Mouse (Mus musculus): Measurements from ENCODE around the gene Cd5. TPM values are rescaled to one million over a fixed set of nuclear protein-coding genes. Genes with fewer than 3 reads are reported as not detected.

Cd5 gene
- polyA plus RNA-seq, 1 experiment from 2014 or later = 0.28 TPM

GRCm38 (mm10) chr19:10759983-10760831 lies 21.4 kb upstream of the Cd5 start:
- WGBS = 83% methylated on average over 9 of the region's 9 CpGs
- no peak overlapping the region for H3K4me3 ChIP-seq (ENCODE audit: low read length)
- no peak for ATAC-seq
- H3K9me3 ChIP-seq (ENCODE audit: control insufficient read depth, low read length) = no peaks in the 10 kb centered on the region
- H3K27ac ChIP-seq (ENCODE audit: low read depth, low read length) = no peak overlapping the region
- H3K4me1 ChIP-seq (ENCODE audit: control insufficient read depth, insufficient read depth, low read depth, low read length) = no peaks in the 10 kb centered on the region; the same call in 1 of the 2 replicates
- no peaks in the 10 kb centered on the region for H3K36me3 ChIP-seq (ENCODE audit: control insufficient read depth, insufficient read depth, low read length)
- no peak overlapping the region for H3K9ac ChIP-seq (ENCODE audit: low read depth, low read length)
- no peak overlapping the region for H3K4me2 ChIP-seq (ENCODE audit: low read length)
- no peaks in the 10 kb centered on the region for H3K27me3 ChIP-seq (replicated peaks; ENCODE audit: control insufficient read depth, insufficient read depth, low read length)

DNA sequence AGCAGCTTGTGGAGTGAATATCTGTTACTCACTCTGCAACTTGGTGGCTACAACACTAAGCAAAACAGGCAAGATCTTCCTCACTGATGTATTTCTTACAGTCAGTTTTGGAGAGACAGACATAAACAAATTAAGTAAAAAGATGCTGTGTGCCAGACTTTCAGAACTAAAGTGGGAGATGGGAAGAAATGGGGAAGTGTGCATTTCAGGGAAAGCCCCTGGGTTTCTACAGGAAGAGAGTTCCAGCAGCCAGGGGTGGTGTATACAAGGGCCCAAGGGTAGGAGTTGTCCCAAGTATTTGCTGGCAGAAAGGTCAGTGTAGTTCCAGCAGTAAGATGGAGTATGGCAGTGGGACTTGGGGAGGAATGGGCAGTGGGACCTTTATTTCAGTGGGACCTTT lies 20.7 kb upstream of the Cd5 start:
- Histone ChIP-seq H3K4me3 (ENCODE audit: low read length) (no peak overlapping the region), H3K27me3 (replicated peaks; ENCODE audit: control insufficient read depth, insufficient read depth, low read length) (no peaks in the 10 kb centered on the region), H3K9ac (ENCODE audit: low read depth, low read length) (no peak overlapping the region), H3K4me2 (ENCODE audit: low read length) (no peak overlapping the region), H3K36me3 (ENCODE audit: control insufficient read depth, insufficient read depth, low read length) (no peaks in the 10 kb centered on the region), H3K4me1 (ENCODE audit: control insufficient read depth, insufficient read depth, low read depth, low read length) (no peaks in the 10 kb centered on the region; the same call in 1 of the 2 replicates), H3K27ac (ENCODE audit: low read depth, low read length) (no peak overlapping the region), H3K9me3 (ENCODE audit: control insufficient read depth, low read length) (no peaks in the 10 kb centered on the region)
- ATAC-seq = no peak

DNA sequence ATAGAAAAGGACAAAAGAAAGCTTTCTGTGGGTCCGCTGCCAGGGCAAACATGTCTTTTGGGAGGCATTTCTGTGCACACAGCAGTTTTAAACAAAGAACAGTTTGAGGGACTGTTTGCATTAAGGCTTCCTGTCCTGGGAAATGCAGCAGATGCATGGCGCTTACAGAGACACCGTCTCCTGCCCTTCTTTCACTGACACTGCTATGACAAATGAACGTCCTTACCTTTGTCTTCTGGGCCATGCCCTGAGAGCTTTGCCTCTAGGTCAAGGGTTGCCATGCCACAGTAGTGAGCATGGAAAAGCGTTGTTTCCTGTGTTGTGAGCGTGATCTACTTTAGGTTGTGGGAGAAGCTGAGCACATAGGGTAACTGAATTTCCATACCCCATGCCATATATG lies 19.9 kb upstream of the Cd5 start:
- Histone ChIP-seq H3K9ac (ENCODE audit: low read depth, low read length) (no peak overlapping the region; the same call in 1 of the 2 replicates), H3K4me2 (ENCODE audit: low read length) (no peak overlapping the region), H3K27me3 (replicated peaks; ENCODE audit: control insufficient read depth, insufficient read depth, low read length) (no peaks in the 10 kb centered on the region), H3K4me3 (ENCODE audit: low read length) (no peak overlapping the region), H3K36me3 (ENCODE audit: control insufficient read depth, insufficient read depth, low read length) (no peaks in the 10 kb centered on the region), H3K27ac (ENCODE audit: low read depth, low read length) (no peak overlapping the region), H3K4me1 (ENCODE audit: control insufficient read depth, insufficient read depth, low read depth, low read length) (no peaks in the 10 kb centered on the region; the same call in 1 of the 2 replicates), H3K9me3 (ENCODE audit: control insufficient read depth, low read length) (no peaks in the 10 kb centered on the region)
- WGBS = 39% methylated on average over 6 of the region's 6 CpGs
- no peak for ATAC-seq

DNA sequence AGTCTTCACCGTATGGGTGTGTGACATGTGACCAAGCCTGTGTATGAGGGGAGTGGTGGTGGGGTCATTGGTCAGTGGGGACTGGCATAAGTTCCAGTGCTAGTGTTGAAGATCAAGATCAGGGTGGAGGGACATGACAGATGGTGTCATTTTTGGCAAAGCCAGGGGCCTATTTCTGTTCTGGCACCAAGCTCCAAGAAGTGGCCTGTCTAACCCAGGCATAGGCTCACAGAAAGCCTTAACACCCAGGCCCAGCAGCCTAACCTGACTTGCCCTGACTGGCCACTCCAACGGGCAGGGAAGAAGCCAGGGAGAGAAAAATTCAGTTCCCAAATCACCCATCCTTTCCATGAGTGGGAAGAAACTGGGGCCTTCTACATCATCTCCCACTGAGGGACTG lies 18.7 kb upstream of the Cd5 start:
- Histone ChIP-seq H3K36me3 (ENCODE audit: control insufficient read depth, insufficient read depth, low read length) (no peaks in the 10 kb centered on the region), H3K4me1 (ENCODE audit: control insufficient read depth, insufficient read depth, low read depth, low read length) (no peaks in the 10 kb centered on the region; the same call in 1 of the 2 replicates), H3K9me3 (ENCODE audit: control insufficient read depth, low read length) (no peaks in the 10 kb centered on the region), H3K4me3 (ENCODE audit: low read length) (no peak overlapping the region), H3K9ac (ENCODE audit: low read depth, low read length) (no peak overlapping the region), H3K4me2 (ENCODE audit: low read length) (no peak overlapping the region), H3K27ac (ENCODE audit: low read depth, low read length) (no peak overlapping the region), H3K27me3 (replicated peaks; ENCODE audit: control insufficient read depth, insufficient read depth, low read length) (no peaks in the 10 kb centered on the region)
- ATAC-seq = no peak
- 93% methylated on average over 2 of the region's 2 CpGs for WGBS

DNA sequence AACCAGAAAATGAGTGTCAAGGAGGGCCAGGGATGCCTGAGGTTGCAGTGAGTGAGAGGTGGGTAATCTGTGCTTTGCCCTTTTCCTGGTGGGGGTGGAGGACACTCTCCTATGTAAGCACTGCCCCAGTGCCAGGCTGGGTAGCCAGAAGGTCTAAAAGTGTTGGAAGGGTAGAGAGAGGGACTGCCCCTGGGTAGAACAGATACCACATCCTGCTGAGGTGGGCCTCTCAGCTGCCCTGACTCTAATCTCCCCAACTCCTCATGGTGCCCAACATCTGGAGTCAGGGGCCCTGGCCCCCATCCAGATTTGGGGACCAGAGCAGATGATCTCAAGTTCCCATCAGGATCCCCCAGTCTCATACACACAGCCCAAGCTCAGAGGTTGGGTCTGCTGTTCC lies 18.3 kb upstream of the Cd5 start:
- H3K27ac ChIP-seq (ENCODE audit: low read depth, low read length) = no peak overlapping the region
- H3K9me3 ChIP-seq (ENCODE audit: control insufficient read depth, low read length) = no peaks in the 10 kb centered on the region
- no peaks in the 10 kb centered on the region for H3K36me3 ChIP-seq (ENCODE audit: control insufficient read depth, insufficient read depth, low read length)
- no peaks in the 10 kb centered on the region for H3K27me3 ChIP-seq (replicated peaks; ENCODE audit: control insufficient read depth, insufficient read depth, low read length)
- no peak overlapping the region for H3K9ac ChIP-seq (ENCODE audit: low read depth, low read length)
- H3K4me3 ChIP-seq (ENCODE audit: low read length) = no peak overlapping the region
- H3K4me1 ChIP-seq (ENCODE audit: control insufficient read depth, insufficient read depth, low read depth, low read length) = no peaks in the 10 kb centered on the region; the same call in 1 of the 2 replicates
- H3K4me2 ChIP-seq (ENCODE audit: low read length) = no peak overlapping the region
- ATAC-seq = no peak

GRCm38 (mm10) chr19:10752646-10753045 lies 13.8 kb upstream of the Cd5 start:
- Histone ChIP-seq H3K4me3 (ENCODE audit: low read length) (no peak overlapping the region), H3K36me3 (ENCODE audit: control insufficient read depth, insufficient read depth, low read length) (no peaks in the 10 kb centered on the region), H3K4me2 (ENCODE audit: low read length) (no peak overlapping the region), H3K9me3 (ENCODE audit: control insufficient read depth, low read length) (no peaks in the 10 kb centered on the region), H3K9ac (ENCODE audit: low read depth, low read length) (no peak overlapping the region), H3K27ac (ENCODE audit: low read depth, low read length) (no peak overlapping the region), H3K27me3 (replicated peaks; ENCODE audit: control insufficient read depth, insufficient read depth, low read length) (no peaks in the 10 kb centered on the region), H3K4me1 (ENCODE audit: control insufficient read depth, insufficient read depth, low read depth, low read length) (no peaks in the 10 kb centered on the region; the same call in 1 of the 2 replicates)
- 95% methylated on average over 5 of the region's 5 CpGs for WGBS
- no peak for ATAC-seq

- H3K4me3 ChIP-seq (ENCODE audit: low read length) = no peak overlapping the region
- WGBS = 86% methylated on average over 6 of the region's 6 CpGs
- H3K27me3 ChIP-seq (replicated peaks; ENCODE audit: control insufficient read depth, insufficient read depth, low read length) = no peaks in the 10 kb centered on the region
- H3K9me3 ChIP-seq (ENCODE audit: control insufficient read depth, low read length) = no peaks in the 10 kb centered on the region
- H3K4me1 ChIP-seq (ENCODE audit: control insufficient read depth, insufficient read depth, low read depth, low read length) = no peaks in the 10 kb centered on the region; the same call in 1 of the 2 replicates
- no peak overlapping the region for H3K9ac ChIP-seq (ENCODE audit: low read depth, low read length)
- H3K27ac ChIP-seq (ENCODE audit: low read depth, low read length) = no peak overlapping the region
- H3K36me3 ChIP-seq (ENCODE audit: control insufficient read depth, insufficient read depth, low read length) = no peaks in the 10 kb centered on the region
- H3K4me2 ChIP-seq (ENCODE audit: low read length) = no peak overlapping the region
- no peak for ATAC-seq
These were observed 13.3 kb upstream of the Cd5 start for GRCm38 (mm10) chr19:10752106-10752505.

- H3K4me3 ChIP-seq (ENCODE audit: low read length) = no peak overlapping the region
- H3K27me3 ChIP-seq (replicated peaks; ENCODE audit: control insufficient read depth, insufficient read depth, low read length) = no peaks in the 10 kb centered on the region
- H3K9ac ChIP-seq (ENCODE audit: low read depth, low read length) = no peak overlapping the region
- H3K27ac ChIP-seq (ENCODE audit: low read depth, low read length) = no peak overlapping the region
- H3K4me1 ChIP-seq (ENCODE audit: control insufficient read depth, insufficient read depth, low read depth, low read length) = no peaks in the 10 kb centered on the region; the same call in 1 of the 2 replicates
- H3K4me2 ChIP-seq (ENCODE audit: low read length) = no peak overlapping the region
- no peak for ATAC-seq
- no peaks in the 10 kb centered on the region for H3K36me3 ChIP-seq (ENCODE audit: control insufficient read depth, insufficient read depth, low read length)
- whole genome bisulfite sequencing = 82% methylated on average over 1 of the region's 1 CpGs
- no peaks in the 10 kb centered on the region for H3K9me3 ChIP-seq (ENCODE audit: control insufficient read depth, low read length)
These were observed 12.8 kb upstream of the Cd5 start for GRCm38 (mm10) chr19:10751607-10752006.

DNA sequence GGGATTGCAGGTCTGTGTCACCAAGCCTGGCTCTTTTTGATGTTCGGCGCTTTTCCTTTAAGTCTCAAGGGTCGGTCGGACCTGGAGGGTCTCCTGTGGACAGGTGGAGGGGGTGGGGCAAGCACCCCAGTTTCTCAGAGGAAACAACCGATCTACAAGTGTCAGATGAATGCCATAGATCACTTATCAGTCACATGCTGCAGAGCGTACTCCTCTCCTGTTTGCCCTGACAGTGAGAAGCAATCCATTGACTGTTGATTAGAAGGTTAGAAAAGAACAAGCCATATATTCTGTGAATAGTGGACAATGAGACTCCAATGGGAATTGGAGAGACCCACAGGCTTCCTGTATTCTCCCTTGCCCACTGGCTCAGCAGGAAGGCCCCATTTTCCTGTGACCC lies 11.4 kb upstream of the Cd5 start:
- H3K4me3 ChIP-seq (ENCODE audit: low read length) = no peak overlapping the region
- no peaks in the 10 kb centered on the region for H3K36me3 ChIP-seq (ENCODE audit: control insufficient read depth, insufficient read depth, low read length)
- H3K9ac ChIP-seq (ENCODE audit: low read depth, low read length) = no peak overlapping the region
- no peak overlapping the region for H3K27ac ChIP-seq (ENCODE audit: low read depth, low read length)
- 90% methylated on average over 6 of the region's 6 CpGs for WGBS
- no peaks in the 10 kb centered on the region; the same call in 1 of the 2 replicates for H3K4me1 ChIP-seq (ENCODE audit: control insufficient read depth, insufficient read depth, low read depth, low read length)
- H3K9me3 ChIP-seq (ENCODE audit: control insufficient read depth, low read length) = no peaks in the 10 kb centered on the region
- no peak overlapping the region for H3K4me2 ChIP-seq (ENCODE audit: low read length)
- no peaks in the 10 kb centered on the region for H3K27me3 ChIP-seq (replicated peaks; ENCODE audit: control insufficient read depth, insufficient read depth, low read length)
- no peak for ATAC-seq
